Mouse (Mus musculus) cerebellum, adult 2 months (tissue): Measurements from ENCODE around the gene Fbxl12.

Experiments used
- CTCF ChIP-seq: fragments of 200-500 bp; IDR thresholded peaks from 2 replicates; pipeline ENCODE4 v1.5.1; 2011; ENCODE audit warnings: low read depth, mild to moderate bottlenecking, control low read depth, low read length, moderate library complexity, borderline replicate concordance; ENCODE audit not compliant: insufficient read depth
- POLR2A ChIP-seq: fragments of 200-500 bp; IDR thresholded peaks from 2 replicates; pipeline ENCODE4 v1.6.1; 2011; ENCODE audit warnings: low read length, control low read depth, borderline replicate concordance; ENCODE audit not compliant: insufficient read depth

DNA sequence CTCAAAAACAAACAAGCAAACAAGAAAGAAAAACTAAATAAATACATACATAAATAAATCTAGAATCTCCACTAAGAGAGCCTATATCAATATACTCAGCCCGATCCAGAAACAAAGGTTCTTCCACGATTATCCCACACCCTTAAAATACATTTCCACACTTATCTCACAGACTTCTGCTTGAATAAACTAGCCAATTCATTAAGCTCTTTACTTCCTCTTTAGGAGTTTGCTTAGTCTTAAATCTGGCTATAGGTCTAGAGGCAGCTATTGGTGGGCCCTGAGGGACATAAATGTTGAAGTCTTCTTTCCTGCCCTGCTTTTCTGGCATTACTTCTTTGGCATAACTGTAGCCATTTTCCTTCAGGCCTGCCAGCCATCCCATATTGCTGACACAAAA, 13.2 kb downstream of the Fbxl12 start:
- no peak for TF ChIP-seq POLR2A
- TF ChIP-seq CTCF: no peak
